Mouse (Mus musculus) gastrocnemius, postnatal 10 days (tissue): ENCODE data around the gene Cst3. TPM values are rescaled to one million over a fixed set of nuclear protein-coding genes. Genes with fewer than 3 reads are reported as not detected.

Source experiments
- DNase-seq: peaks from one replicate; pipeline ENCODE4 v3.0.0; 2021; ENCODE audit warnings: mixed read lengths
- long read RNA-seq, 2 experiments: library from polyadenylated mRNA; stranded (forward); transcript quantifications; one replicate each; pipeline ENCODE4 v2.0.0; 2021
- total RNA-seq, 2 experiments: library from RNA; stranded (reverse); gene quantifications; 2 replicates each; pipeline ENCODE4 v1.2.3; 2021

Cst3 gene
- 100 to 1,000 TPM; 442 to 445 TPM for total RNA-seq
- long read RNA-seq, experiment 1, transcript Cst3-201 (3 exons, 860 nt) = major isoform, 194 of 199 reads
- long read RNA-seq, experiment 1, partial matches to known transcripts = 3 of 199 reads
- long read RNA-seq, experiment 1, other reads (novel, unspliced or antisense) = 1 of 199 reads
- long read RNA-seq, experiment 2, transcript Cst3-201 (3 exons, 860 nt) = major isoform, 219 of 223 reads
- long read RNA-seq, experiment 2, partial matches to known transcripts = 3 of 223 reads
- long read RNA-seq, experiment 2, other reads (novel, unspliced or antisense) = 1 of 223 reads

DNA sequence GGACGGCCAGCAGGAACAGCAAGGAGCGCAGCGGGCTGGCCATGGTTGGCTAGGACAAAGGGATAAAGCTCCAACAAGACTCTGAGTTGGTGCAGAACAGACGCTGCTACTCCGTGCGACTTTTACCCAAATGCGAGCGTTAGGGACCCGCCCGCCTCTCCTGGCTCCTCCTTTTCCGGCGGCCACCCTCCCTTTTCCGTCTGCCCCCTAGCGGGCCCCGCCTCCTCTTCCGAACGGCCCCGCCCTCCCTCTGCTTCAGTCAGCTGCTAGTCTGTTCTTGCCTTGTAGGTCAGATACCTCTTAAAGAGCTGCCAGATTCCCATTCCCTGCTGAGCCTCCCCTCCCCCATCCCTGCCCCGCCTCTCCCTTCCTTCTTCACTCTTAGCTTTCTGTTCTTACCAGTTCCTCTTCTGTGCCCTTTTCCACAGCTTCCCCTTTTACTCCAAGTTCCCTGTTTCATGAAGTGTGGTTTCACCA, at the start of gene Cst3:
TSS of gene Cst3 (minus strand) at position 358 of the 477 bp plus-strand sequence.
- peak; percentile 93 for DNase-seq

- peak; percentile 49 for DNase-seq
These were observed 26.8 kb upstream of the Cst3 start for GRCm38 (mm10) chr2:148902286-148902685.

DNA sequence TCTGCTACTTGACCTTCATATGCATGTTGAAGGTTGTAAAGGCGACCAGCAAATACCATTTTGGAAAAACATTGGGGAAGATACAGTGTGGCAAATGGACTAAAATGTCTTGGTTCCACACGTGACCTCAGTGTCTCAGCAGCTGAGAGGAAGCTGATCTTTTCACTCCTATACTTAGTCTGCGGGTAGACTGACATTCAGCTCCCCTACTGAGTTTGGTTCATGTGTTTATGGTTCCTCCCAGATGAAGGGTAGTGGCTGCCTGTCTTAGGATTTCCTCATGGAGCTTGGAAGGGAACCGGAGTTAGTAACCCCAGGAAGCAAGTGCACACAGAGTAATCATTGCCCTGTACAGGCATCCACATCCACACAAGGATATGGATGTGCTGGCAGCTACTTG, 24.8 kb upstream of the Cst3 start:
- DNase-seq = no peak

GRCm38 (mm10) chr2:148896219-148896618, 20.7 kb upstream of the Cst3 start:
- DNase-seq = no peak

DNA sequence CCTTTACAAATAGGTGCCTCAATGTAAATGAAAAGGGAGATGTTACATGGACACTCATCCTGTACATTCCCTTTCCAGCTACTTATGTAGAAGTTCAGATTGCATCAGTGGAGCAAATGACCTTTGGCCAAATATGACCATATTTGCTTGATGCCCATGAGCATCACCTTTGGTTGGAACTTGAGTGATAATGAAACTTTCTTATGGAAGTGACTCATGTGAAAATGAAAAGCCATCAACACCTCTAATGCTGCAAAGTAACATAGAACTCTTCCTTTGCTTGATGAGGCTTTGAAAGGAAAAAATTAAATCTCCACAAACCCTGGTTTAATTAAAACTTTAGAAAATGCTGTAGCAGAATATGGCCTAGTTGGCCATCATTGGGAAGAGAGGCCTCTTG, 17.6 kb upstream of the Cst3 start:
- no peak for DNase-seq

- no peak for DNase-seq
These were observed 14.7 kb upstream of the Cst3 start for GRCm38 (mm10) chr2:148890021-148890851.

GRCm38 (mm10) chr2:148889331-148890010, 14.0 kb upstream of the Cst3 start:
- DNase-seq = no peak

DNA sequence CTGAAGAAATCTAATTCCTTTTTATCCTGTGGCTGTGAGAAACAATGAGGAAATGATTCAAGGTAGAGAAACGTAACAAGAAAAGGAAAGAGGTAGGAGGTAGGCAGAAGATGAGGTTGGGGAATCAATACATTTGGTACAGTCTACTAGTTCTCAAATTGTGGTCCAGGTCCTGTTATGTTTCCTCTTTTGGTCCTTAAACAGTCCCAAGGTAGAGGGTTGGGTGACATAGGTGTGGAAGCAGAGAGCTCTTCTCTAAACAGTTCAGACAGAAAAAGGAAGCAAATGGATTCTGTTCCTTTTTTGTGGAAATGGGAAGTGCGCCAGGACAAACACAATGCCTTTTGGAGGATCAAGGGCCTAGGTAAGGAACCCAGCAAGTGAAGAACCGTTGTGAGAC, 13.4 kb upstream of the Cst3 start:
- DNase-seq = no peak

- no peak for DNase-seq
These were observed 9.2 kb upstream of the Cst3 start for GRCm38 (mm10) chr2:148884738-148885137.

- peak; percentile 17 for DNase-seq
These were observed 3.7 kb upstream of the Cst3 start for GRCm38 (mm10) chr2:148879199-148879598.

DNA sequence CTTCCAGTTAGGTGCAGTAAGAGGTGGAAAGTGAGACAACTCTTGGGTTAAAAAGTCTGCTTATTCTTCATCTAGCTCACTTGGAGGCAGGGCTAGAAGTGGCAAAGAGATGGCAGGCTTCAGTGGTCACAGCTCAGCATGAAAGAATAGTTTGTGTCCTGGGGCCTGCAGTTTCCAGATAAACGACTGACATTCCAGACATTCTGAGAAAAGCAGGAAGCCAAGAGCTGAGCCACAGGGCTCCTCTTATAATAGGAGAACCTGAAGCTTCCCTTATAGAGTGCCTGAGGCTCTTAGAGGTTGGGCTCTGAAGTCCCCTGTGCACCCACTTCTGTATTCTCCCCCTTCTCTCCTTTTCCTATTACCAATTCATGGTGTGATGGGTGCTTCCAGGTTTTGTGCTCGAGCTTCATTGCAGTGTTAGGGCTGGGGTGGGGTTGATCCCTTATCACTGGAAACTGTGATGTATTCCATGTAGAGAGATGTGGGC, 3.2 kb upstream of the Cst3 start:
- no peak for DNase-seq

GRCm38 (mm10) chr2:148877016-148877770, 1.7 kb upstream of the Cst3 start:
- peak; percentile 47 for DNase-seq

GRCm38 (mm10) chr2:148874617-148875334, 716 bp downstream of the Cst3 start:
- no peak for DNase-seq

DNA sequence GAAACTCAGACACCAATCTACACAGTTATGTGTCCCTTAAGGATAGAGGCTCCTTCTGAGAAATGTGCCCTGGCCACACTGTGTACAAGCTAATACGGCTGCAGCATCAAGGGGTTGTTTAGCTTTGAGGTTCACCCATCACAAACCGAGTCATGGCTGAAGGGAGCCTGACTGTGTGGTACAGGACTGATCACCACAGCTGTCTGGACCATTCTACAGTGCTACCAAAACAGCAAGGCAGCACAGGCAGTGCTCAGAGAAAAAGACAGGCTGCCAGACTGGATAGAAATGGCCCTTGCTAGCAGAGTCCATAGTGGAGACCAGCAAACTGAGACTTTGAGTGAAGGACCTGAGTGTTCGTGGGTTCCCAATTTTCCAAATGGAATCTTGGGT, 1.3 kb downstream of the Cst3 start:
- DNase-seq = no peak

- no peak for DNase-seq
These were observed 2.6 kb downstream of the Cst3 start for GRCm38 (mm10) chr2:148872860-148873259.

- no peak for DNase-seq
These were observed 5.0 kb downstream of the Cst3 start for GRCm38 (mm10) chr2:148870526-148870925.

- no peak for DNase-seq
These were observed 6.5 kb downstream of the Cst3 start for GRCm38 (mm10) chr2:148868959-148869358.

- no peak for DNase-seq
These were observed 10.5 kb downstream of the Cst3 start, which contains the start of gene 9230104L09Rik for GRCm38 (mm10) chr2:148864966-148865365. 9230104L09Rik (minus strand) TSS chr2:148865038.

GRCm38 (mm10) chr2:148861693-148862092, 13.8 kb downstream of the Cst3 start:
- DNase-seq = no peak

DNA sequence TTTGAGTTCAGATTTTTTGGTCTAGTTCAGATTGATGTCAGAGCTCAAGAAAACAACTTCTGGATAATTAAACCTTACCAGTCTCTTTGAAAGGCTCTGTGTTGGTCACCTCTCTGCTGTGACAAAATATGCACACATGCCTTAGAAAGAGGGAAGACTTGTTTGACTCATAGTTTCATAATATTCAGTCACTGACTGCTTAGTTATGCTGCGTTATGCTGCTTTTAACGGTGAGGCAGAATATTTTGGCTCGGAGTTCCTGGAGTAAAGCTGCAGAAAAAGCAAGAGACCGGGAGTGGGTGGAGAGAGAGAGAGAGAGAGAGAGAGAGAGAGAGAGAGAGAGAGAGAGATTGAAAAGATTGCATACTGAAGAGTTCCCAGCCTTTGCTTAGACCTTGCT, 14.5 kb downstream of the Cst3 start:
- DNase-seq = no peak

- no peak for DNase-seq
These were observed 18.0 kb downstream of the Cst3 start for GRCm38 (mm10) chr2:148857506-148857905.
